Mouse (Mus musculus) heart, postnatal 0 days (tissue): ENCODE data around the gene Stard13.

Experiments used
- CTCF ChIP-seq: IDR thresholded peaks from 2 replicates; pipeline ENCODE4 v1.5.1; 2016; ENCODE audit warnings: antibody characterized with exemption, control low read depth, low read depth
- EP300 ChIP-seq: IDR thresholded peaks from 2 replicates; pipeline ENCODE4 v1.6.1; 2016; ENCODE audit warnings: antibody characterized with exemption, low read depth

DNA sequence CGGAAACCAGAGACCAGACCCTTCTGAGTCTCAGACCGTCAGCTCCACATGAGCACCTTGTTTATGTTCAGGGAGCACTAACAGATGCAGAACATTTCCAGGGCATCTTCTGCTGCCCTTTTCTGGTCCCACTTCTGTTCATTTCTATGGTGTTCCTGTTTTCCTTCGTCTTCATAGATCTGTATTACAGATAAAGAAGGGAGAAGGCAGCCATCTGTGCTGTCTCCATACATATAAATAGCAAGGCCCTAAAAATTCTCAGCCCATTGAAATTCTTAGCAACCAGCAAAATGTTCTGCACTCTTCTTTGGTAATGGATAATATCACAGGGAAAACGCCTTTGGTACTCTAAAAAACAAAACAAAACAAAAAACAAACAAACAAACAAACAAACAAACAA, 96.3 kb downstream of the Stard13 start:
- TF ChIP-seq CTCF (no peak), EP300 (no peak)
